In the genomic region with DNA sequence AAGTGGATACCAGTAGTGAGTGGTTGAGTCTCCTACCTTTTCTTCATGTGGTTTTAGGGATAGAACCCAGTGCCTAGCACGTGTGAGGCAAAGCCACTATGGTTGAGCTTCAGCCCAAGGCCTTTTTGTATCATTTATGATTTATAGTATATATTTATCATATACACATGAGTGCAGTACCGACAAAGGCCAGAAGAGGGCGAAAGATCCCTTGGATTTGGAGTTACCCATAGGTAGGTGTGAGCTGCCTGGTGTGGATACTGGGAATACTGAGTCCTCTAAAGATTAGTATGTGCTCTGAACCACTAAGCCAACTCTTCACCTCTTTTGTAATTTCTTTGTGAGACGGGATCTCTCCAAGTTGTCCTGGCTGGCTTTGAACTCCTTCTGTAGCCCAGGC, we compare ENCODE assay signal across 8 mouse cellular contexts.
DNase-seq lines count a peak whose midpoint lies in the region; ATAC-seq and TF ChIP-seq lines count a peak whose summit lies in the region.

No protein-coding gene starts in this region.

- DNase-seq in heart, postnatal 0 days (ENCODE audit: low spot score) = no peak
- DNase-seq in heart, embryonic 10.5 days (ENCODE audit: low spot score) = no peak
- peak; percentile 49 for DNase-seq in neural tube, embryonic 10.5 days (ENCODE audit: extremely low spot score, low spot score)
- DNase-seq in lung, postnatal 10 days = peak; percentile 10
- no peak for DNase-seq in ovary, postnatal 36 days (ENCODE audit: low spot score)

- no peaks in the 10 kb centered on the region for H3K36me3 ChIP-seq in heart, postnatal 0 days (replicated peaks; ENCODE audit: control insufficient read depth, insufficient read depth, low read length)
- no peaks in the 10 kb centered on the region for H3K36me3 ChIP-seq in heart, embryonic 10.5 days
- no peaks in the 10 kb centered on the region for H3K36me3 ChIP-seq in neural tube, embryonic 15.5 days

- no peak overlapping the region for H3K27ac ChIP-seq in heart, postnatal 0 days (ENCODE audit: low read depth)
- no peak overlapping the region for H3K27ac ChIP-seq in heart, embryonic 10.5 days
- H3K27ac ChIP-seq in neural tube, embryonic 15.5 days (replicated peaks) = no peak overlapping the region

- no peak for ATAC-seq in heart, postnatal 0 days (ENCODE audit: insufficient read depth, low read depth)
- no peak for ATAC-seq in neural tube, embryonic 15.5 days (ENCODE audit: low FRiP score)
- ATAC-seq in common myeloid progenitor, adult 5-6 weeks (replicated peaks; ENCODE audit: low read depth, poor library complexity, severe bottlenecking) = peak; percentile 63; the same call in 1 of the 2 replicates
- no peak for ATAC-seq in erythroid progenitor cell, adult 5-6 weeks (replicated peaks; ENCODE audit: low FRiP score, poor library complexity, severe bottlenecking)

- no peaks in the 10 kb centered on the region for H3K27me3 ChIP-seq in heart, postnatal 0 days (ENCODE audit: control insufficient read depth, insufficient read depth, low read length)
- H3K27me3 ChIP-seq in heart, embryonic 10.5 days (ENCODE audit: insufficient read depth, poor library complexity, severe bottlenecking) = no peaks in the 10 kb centered on the region
- no peaks in the 10 kb centered on the region for H3K27me3 ChIP-seq in neural tube, embryonic 15.5 days (replicated peaks)

- TF ChIP-seq CTCF in heart, postnatal 0 days (IDR thresholded peaks at IDR 0.05; ENCODE audit: low read depth) = peak; percentile 31

- no peaks in the 10 kb centered on the region for H3K9me3 ChIP-seq in heart, postnatal 0 days (replicated peaks; ENCODE audit: control insufficient read depth, low read length)
- peaks cover 5% of the 10 kb centered on the region; the same call in 1 of the 2 replicates for H3K9me3 ChIP-seq in heart, embryonic 10.5 days
- no peaks in the 10 kb centered on the region for H3K9me3 ChIP-seq in neural tube, embryonic 15.5 days (replicated peaks)

- H3K4me3 ChIP-seq in heart, postnatal 0 days (ENCODE audit: low read depth, low read length) = no peak overlapping the region
- H3K4me3 ChIP-seq in heart, embryonic 10.5 days = no peak overlapping the region
- no peak overlapping the region for H3K4me3 ChIP-seq in neural tube, embryonic 15.5 days (replicated peaks)

- no peaks in the 10 kb centered on the region for H3K4me1 ChIP-seq in heart, postnatal 0 days (ENCODE audit: control insufficient read depth, insufficient read depth)
- H3K4me1 ChIP-seq in heart, embryonic 10.5 days = no peaks in the 10 kb centered on the region
- no peaks in the 10 kb centered on the region for H3K4me1 ChIP-seq in neural tube, embryonic 15.5 days

- no peak overlapping the region for H3K9ac ChIP-seq in heart, postnatal 0 days (replicated peaks; ENCODE audit: low read depth, low read length)
- no peak overlapping the region for H3K9ac ChIP-seq in neural tube, embryonic 15.5 days (replicated peaks)

- no peak overlapping the region for H3K4me2 ChIP-seq in heart, postnatal 0 days (ENCODE audit: low read depth, low read length)
- no peak overlapping the region for H3K4me2 ChIP-seq in neural tube, embryonic 15.5 days

- no peak for TF ChIP-seq EP300 in heart, postnatal 0 days (IDR thresholded peaks at IDR 0.05; ENCODE audit: low read depth)

- WGBS in heart, postnatal 0 days = 24% methylated on average over 4 of the region's 4 CpGs
- 18% methylated on average over 4 of the region's 4 CpGs for WGBS in heart, embryonic 10.5 days
- WGBS in neural tube, embryonic 15.5 days = 40% methylated on average over 4 of the region's 4 CpGs

Comparison
In these comparisons a context has a peak if more than half of its experiments do, and no peak if none do; other contexts are left out.
1. DNase-seq: peak in neural tube, embryonic 10.5 days (single experiment) and lung, postnatal 10 days (single experiment); none in heart, postnatal 0 days (single experiment), heart, embryonic 10.5 days (single experiment) and ovary, postnatal 36 days (single experiment).